Mouse (Mus musculus): Measurements from ENCODE around the gene Ufsp1. TPM values are rescaled to one million over a fixed set of nuclear protein-coding genes. Genes with fewer than 3 reads are reported as not detected.
A peak's percentile ranks its signal among the peaks of the same experiment; 100 is the strongest.

The Ufsp1 gene
- polyA plus RNA-seq, 1 experiment from 2014 or later: 10.7 TPM

- WGBS: 12% methylated on average over 22 of the region's 22 CpGs
- peaks cover 32% of the 10 kb centered on the region for H3K4me1 ChIP-seq (ENCODE audit: control insufficient read depth, insufficient read depth, low read length)
- peak overlapping the region; percentile 90 for H3K27ac ChIP-seq (ENCODE audit: low read length)
- no peaks in the 10 kb centered on the region for H3K9me3 ChIP-seq (ENCODE audit: control insufficient read depth, low read length)
- H3K27me3 ChIP-seq (replicated peaks; ENCODE audit: control insufficient read depth, insufficient read depth, low read length): no peaks in the 10 kb centered on the region
- peak overlapping the region; percentile 73 for H3K9ac ChIP-seq (ENCODE audit: low read depth, low read length)
- peak; percentile 35 for ATAC-seq
- no peaks in the 10 kb centered on the region for H3K36me3 ChIP-seq (ENCODE audit: control insufficient read depth, insufficient read depth, low read length)
- H3K4me2 ChIP-seq (ENCODE audit: low read depth, low read length): peak overlapping the region; percentile 90
- H3K4me3 ChIP-seq (ENCODE audit: low read length): peak overlapping the region; percentile 47
Observed at GRCm38 (mm10) chr5:137339290-137339979, 45.0 kb downstream of the Ufsp1 start.

GRCm38 (mm10) chr5:137340222-137340621, 45.8 kb downstream of the Ufsp1 start:
- Histone ChIP-seq H3K4me2 (ENCODE audit: low read depth, low read length) (no peak overlapping the region), H3K27ac (ENCODE audit: low read length) (peak overlapping the region; percentile 90), H3K36me3 (ENCODE audit: control insufficient read depth, insufficient read depth, low read length) (no peaks in the 10 kb centered on the region), H3K9ac (ENCODE audit: low read depth, low read length) (0 out of 2 replicates have a peak overlapping the region, but pooled peaks have one; percentile 73), H3K4me1 (ENCODE audit: control insufficient read depth, insufficient read depth, low read length) (peaks cover 35% of the 10 kb centered on the region), H3K9me3 (ENCODE audit: control insufficient read depth, low read length) (no peaks in the 10 kb centered on the region), H3K27me3 (replicated peaks; ENCODE audit: control insufficient read depth, insufficient read depth, low read length) (no peaks in the 10 kb centered on the region), H3K4me3 (ENCODE audit: low read length) (no peak overlapping the region)
- ATAC-seq: no peak
- 79% methylated on average over 6 of the region's 6 CpGs for WGBS

- Histone ChIP-seq H3K27ac (ENCODE audit: low read length) (no peak overlapping the region), H3K9me3 (ENCODE audit: control insufficient read depth, low read length) (no peaks in the 10 kb centered on the region), H3K36me3 (ENCODE audit: control insufficient read depth, insufficient read depth, low read length) (no peaks in the 10 kb centered on the region), H3K9ac (ENCODE audit: low read depth, low read length) (no peak overlapping the region), H3K4me3 (ENCODE audit: low read length) (no peak overlapping the region), H3K4me2 (ENCODE audit: low read depth, low read length) (no peak overlapping the region), H3K4me1 (ENCODE audit: control insufficient read depth, insufficient read depth, low read length) (peaks cover 37% of the 10 kb centered on the region), H3K27me3 (replicated peaks; ENCODE audit: control insufficient read depth, insufficient read depth, low read length) (no peaks in the 10 kb centered on the region)
- 44% methylated on average over 7 of the region's 7 CpGs for WGBS
- no peak for ATAC-seq
Observed at GRCm38 (mm10) chr5:137342407-137343012, 48.1 kb downstream of the Ufsp1 start.

- no peak overlapping the region for H3K9ac ChIP-seq (ENCODE audit: low read depth, low read length)
- no peak overlapping the region for H3K27ac ChIP-seq (ENCODE audit: low read length)
- H3K27me3 ChIP-seq (replicated peaks; ENCODE audit: control insufficient read depth, insufficient read depth, low read length): no peaks in the 10 kb centered on the region
- H3K4me3 ChIP-seq (ENCODE audit: low read length): no peak overlapping the region
- H3K4me1 ChIP-seq (ENCODE audit: control insufficient read depth, insufficient read depth, low read length): peaks cover 42% of the 10 kb centered on the region
- no peak overlapping the region for H3K4me2 ChIP-seq (ENCODE audit: low read depth, low read length)
- WGBS: 98% methylated on average over 5 of the region's 5 CpGs
- no peaks in the 10 kb centered on the region for H3K9me3 ChIP-seq (ENCODE audit: control insufficient read depth, low read length)
- no peaks in the 10 kb centered on the region for H3K36me3 ChIP-seq (ENCODE audit: control insufficient read depth, insufficient read depth, low read length)
- no peak for ATAC-seq
Observed at GRCm38 (mm10) chr5:137343412-137343811, 49.0 kb downstream of the Ufsp1 start.

GRCm38 (mm10) chr5:137343869-137344268, 49.4 kb downstream of the Ufsp1 start:
- ATAC-seq: no peak
- Histone ChIP-seq H3K9me3 (ENCODE audit: control insufficient read depth, low read length) (no peaks in the 10 kb centered on the region), H3K27ac (ENCODE audit: low read length) (peak overlapping the region; percentile 84), H3K27me3 (replicated peaks; ENCODE audit: control insufficient read depth, insufficient read depth, low read length) (no peaks in the 10 kb centered on the region), H3K4me1 (ENCODE audit: control insufficient read depth, insufficient read depth, low read length) (peaks cover 46% of the 10 kb centered on the region), H3K4me3 (ENCODE audit: low read length) (no peak overlapping the region), H3K9ac (ENCODE audit: low read depth, low read length) (no peak overlapping the region), H3K4me2 (ENCODE audit: low read depth, low read length) (no peak overlapping the region), H3K36me3 (ENCODE audit: control insufficient read depth, insufficient read depth, low read length) (no peaks in the 10 kb centered on the region)

Small RNA genes within 50 kb of the gene (microRNA-seq; reads per million reads assigned to microRNA genes)
- 0.68 reads per million for gene Mir7036
- gene Mir8116: not detected

Other genes starting within 250 kb of the Ufsp1 start
- 284 and 285 TPM in 2 replicates for gene Ap1s1, start 248.5 kb upstream of the Ufsp1 start, polyA plus RNA-seq (2015; fragmentation: Nextera tagmentation; extraction: Ambion mirVana)
- gene Serpine1, start 222.4 kb upstream of the Ufsp1 start, polyA plus RNA-seq (2015; fragmentation: Nextera tagmentation; extraction: Ambion mirVana): 0.24 and 0.29 TPM in 2 replicates
- 5.5 and 6.5 TPM in 2 replicates for gene Trim56, start 178.4 kb upstream of the Ufsp1 start, polyA plus RNA-seq (2015; fragmentation: Nextera tagmentation; extraction: Ambion mirVana)
- gene Muc3, start 145.3 kb upstream of the Ufsp1 start, polyA plus RNA-seq (2015; fragmentation: Nextera tagmentation; extraction: Ambion mirVana): 5.6 and 6.1 TPM in 2 replicates
- 25.3 and 31.7 TPM in 2 replicates for gene Muc3a, start 82.2 kb upstream of the Ufsp1 start, polyA plus RNA-seq (2015; fragmentation: Nextera tagmentation; extraction: Ambion mirVana)
- 9.0 and 9.3 TPM in 2 replicates for gene Ache, start 7.1 kb upstream of the Ufsp1 start, polyA plus RNA-seq (2015; fragmentation: Nextera tagmentation; extraction: Ambion mirVana)
- gene Srrt, start 13.0 kb downstream of the Ufsp1 start, polyA plus RNA-seq (2015; fragmentation: Nextera tagmentation; extraction: Ambion mirVana): 106 and 113 TPM in 2 replicates
- 61.2 and 68.0 TPM in 2 replicates for gene Trip6, start 19.8 kb downstream of the Ufsp1 start, polyA plus RNA-seq (2015; fragmentation: Nextera tagmentation; extraction: Ambion mirVana)
- gene Slc12a9, start 39.0 kb downstream of the Ufsp1 start, polyA plus RNA-seq (2015; fragmentation: Nextera tagmentation; extraction: Ambion mirVana): 14.7 and 15.7 TPM in 2 replicates
- 29.9 and 31.2 TPM in 2 replicates for gene Ephb4, start 55.5 kb downstream of the Ufsp1 start, polyA plus RNA-seq (2015; fragmentation: Nextera tagmentation; extraction: Ambion mirVana)
- 0.89 and 0.92 TPM in 2 replicates for gene Zan, start 182.4 kb downstream of the Ufsp1 start, polyA plus RNA-seq (2015; fragmentation: Nextera tagmentation; extraction: Ambion mirVana)
- gene Pop7, start 207.9 kb downstream of the Ufsp1 start, polyA plus RNA-seq (2015; fragmentation: Nextera tagmentation; extraction: Ambion mirVana): 58.6 and 62.1 TPM in 2 replicates
- gene Gigyf1, start 223.9 kb downstream of the Ufsp1 start, polyA plus RNA-seq (2015; fragmentation: Nextera tagmentation; extraction: Ambion mirVana): 7.4 and 7.8 TPM in 2 replicates
- 0.20 and 0.40 TPM in 2 replicates for gene Epo, start 238.6 kb downstream of the Ufsp1 start, polyA plus RNA-seq (2015; fragmentation: Nextera tagmentation; extraction: Ambion mirVana)
- gene Gnb2, start 238.9 kb downstream of the Ufsp1 start, polyA plus RNA-seq (2015; fragmentation: Nextera tagmentation; extraction: Ambion mirVana): 354 and 363 TPM in 2 replicates

Data from intestine, embryonic 16.5 days (tissue).